Mouse (Mus musculus) adrenal gland, adult 18-20 months (tissue): ENCODE measurements around the gene Rassf7. TPM values are rescaled to one million over a fixed set of nuclear protein-coding genes. Genes with fewer than 3 reads are reported as not detected.
A peak's percentile ranks its signal among the peaks of the same experiment; 100 is the strongest.

ENCODE experiments used
- DNase-seq, 2 experiments: peaks; one replicate each; pipeline ENCODE4 v3.0.0; 2021 to 2022; ENCODE audit warnings: low spot score in 2 of 2
- long read RNA-seq, 2 experiments: library from polyadenylated mRNA; stranded (forward); transcript quantifications; one replicate each; pipeline ENCODE4 v2.0.0; 2021
- total RNA-seq, 2 experiments: library from RNA; stranded (reverse); gene quantifications; 1 replicate in 1 of 2; 2 replicates in 1 of 2; pipeline ENCODE4 v1.2.3; 2021

Gene Rassf7
- total RNA-seq: 1 to 10 TPM; 1.4 to 2.6 TPM
- long read RNA-seq, experiment 1, partial matches to known transcripts: 1 of 2 reads
- long read RNA-seq, experiment 1, other reads (novel, unspliced or antisense): 0 of 2 reads
- long read RNA-seq, experiment 2, transcript Rassf7-201 (6 exons, 1,525 nt): major isoform, 10 of 16 reads
- long read RNA-seq, experiment 2, partial matches to known transcripts: 1 of 16 reads
- long read RNA-seq, experiment 2, other reads (novel, unspliced or antisense): 4 of 16 reads

DNA sequence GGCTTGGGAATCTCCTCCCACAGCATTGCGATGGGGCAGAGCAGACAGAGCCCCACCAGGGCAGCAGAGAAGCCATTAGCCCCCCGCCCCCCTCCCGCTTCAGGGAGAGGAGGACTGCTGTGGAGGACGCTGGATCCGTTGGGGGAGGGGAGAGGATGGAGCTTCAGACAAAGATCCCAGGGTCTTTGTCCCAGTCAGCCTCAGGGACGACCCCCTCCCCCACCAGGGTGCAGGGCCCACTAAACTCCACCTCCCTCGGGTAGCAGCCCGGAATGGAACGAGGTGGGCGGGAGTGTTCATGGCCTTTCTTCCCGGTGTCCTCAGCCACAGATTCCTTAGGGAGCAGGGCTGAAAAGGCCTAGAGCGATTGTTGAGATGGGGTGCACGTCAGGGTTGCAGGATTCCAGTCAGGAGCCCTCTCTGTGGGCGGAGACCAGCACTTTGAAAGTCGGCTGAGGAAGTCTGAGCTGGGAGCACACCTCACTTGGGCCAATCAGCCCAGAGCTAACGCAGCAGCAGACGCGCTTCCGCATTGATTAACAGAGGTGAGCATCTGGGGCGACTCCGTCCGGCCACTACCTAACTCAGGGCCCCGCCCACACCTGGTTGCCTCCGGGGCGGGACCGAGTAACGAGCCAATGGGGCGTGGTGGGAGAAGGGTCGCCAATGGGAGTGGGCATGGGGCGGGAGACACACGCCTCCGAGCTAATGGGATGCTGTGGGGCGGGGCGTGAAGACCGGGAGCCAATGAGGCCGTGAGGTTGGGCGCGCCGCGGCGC is at the start of gene Rassf7:
TSS of gene Rassf7 (plus strand) at position 760 of the 779 bp plus-strand sequence.
- peak; percentile 81 to 83 for DNase-seq

DNA sequence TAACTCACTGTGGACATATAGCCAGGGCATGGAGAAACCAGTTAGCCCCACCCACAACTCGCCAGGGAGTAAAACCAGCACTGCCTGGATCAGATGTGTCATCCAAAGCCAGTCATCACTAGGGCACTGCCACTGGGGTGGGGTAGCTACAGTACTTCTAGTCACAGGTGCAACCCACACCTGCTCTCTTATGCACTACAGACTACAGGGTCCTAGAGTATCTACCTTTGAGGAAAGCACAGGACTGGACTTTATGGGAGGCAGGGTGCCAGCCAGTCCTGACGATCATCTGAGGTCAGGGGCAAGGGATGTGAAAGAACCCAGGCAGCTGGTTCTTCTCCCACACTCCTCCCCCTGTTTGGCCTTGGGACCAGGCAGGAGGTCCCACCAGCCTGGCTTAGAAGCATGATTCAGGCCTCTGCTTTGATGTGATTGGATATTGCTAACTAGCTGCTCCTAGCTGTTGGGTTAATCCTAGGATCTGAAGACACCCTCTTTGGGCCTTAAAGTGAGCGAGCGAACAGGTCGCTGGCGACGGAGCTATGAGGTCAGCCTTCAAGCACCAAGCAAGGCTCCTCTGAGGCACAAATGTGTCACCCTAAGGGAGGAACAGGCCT is 47.7 kb upstream of the Rassf7 start:
- peak; percentile 42 to 54 for DNase-seq

DNA sequence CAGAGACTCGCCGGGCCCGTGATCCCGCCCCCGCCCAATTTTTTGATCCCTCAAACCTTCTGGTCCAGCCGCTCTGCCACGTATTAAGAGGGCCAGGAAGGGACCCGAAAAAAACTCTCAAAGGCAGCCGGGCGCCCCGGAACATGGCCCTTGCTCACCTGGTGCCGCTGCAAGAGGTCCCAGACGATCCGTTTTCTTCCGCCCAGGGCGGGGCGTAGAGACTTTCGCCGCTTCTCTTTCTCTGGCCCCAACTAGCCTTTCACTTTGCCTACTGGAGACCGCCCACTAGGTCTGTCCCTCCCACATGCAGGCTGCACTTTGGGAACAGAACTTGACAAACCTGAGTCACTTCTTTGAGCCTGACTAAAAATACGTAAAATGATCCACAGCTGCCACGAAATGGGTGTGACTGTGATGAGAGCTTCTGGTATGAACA is 47.1 kb upstream of the Rassf7 start:
- DNase-seq: peak; percentile 66 to 72

DNA sequence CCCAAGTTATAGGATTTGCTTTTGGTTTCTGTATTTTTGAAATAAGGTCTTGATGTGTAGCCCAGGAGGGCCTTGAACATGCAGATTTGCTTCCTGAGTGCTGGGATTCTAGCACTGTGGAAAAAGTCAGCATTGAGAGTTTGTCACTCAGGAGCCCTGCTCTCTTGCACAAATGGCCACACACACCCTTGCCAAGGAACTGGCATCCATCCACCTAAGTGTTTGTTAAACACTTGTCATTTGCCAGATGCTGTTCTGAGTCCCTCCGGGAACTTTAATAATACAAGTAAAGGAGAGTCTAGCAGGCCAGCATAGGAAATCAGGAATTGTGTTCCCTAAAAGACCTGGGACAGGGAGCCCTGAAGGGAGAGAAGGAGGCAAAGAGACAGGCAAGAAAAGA is 46.4 kb upstream of the Rassf7 start:
- DNase-seq: no peak

DNA sequence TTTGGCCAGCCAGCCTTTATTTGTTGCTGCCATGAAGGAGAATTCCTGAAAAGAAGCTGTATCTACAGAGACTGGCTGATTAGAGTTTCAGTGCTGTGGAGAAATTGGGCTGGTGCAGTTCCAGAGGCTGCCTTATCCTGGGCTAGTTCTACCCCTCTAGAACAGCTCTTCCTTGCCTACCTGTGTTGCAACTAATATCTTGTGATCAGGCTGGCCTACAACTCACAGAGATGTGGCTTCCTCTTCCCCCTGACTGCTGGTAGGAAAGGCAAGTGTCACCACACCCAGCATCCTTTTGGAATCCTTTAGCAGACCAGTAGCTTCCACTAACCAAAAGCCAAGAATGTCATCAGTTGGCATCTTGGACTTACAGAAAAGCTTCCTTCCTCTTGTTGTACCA is 45.8 kb upstream of the Rassf7 start:
- DNase-seq: no peak

DNA sequence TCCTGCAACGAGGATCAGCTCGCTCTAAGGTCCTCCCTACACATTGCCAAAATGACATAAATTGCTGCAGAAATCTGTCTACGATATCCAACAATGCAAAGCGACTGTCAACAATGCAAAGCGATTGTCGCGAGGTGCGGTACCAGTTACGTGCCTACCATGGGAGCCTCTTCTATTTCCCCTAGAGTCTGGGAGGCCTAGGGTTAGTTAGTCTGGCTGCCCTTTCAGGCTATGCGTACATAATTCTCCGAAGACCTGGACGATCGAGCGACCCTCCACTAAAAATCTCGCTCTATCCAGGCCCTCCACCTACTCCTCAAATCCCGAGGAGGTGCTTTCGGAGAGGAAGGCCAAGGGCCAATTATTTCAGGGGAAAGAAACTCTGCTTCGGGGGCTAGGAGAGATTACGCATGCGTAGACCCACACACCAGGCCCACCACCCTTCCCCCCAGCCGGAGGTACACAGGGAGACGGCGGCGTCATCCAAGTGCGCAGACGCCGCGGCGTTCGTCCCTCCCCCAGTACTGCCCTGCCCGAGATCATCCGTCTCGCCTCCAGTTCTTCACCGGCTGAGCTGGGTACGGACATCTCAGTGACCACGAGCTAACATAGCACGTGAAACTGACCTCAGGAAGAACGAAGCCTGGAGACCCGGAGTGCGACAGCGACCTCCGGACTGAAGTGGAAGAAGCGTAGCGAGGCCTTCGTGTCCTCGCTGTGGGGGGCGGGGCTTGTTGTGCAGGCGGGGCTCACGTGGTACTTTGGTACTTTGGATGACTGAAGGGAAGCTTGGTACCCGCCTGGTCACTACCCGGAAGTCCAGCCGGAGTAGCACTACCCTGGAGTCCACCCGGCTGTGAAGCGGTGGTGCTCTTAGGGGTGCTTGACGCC is 43.3 kb upstream of the Rassf7 start, which contains the start of gene Rnh1:
TSS of gene Rnh1 (minus strand) at position 742 of the 891 bp plus-strand sequence.
- DNase-seq: peak; percentile 86 to 87

DNA sequence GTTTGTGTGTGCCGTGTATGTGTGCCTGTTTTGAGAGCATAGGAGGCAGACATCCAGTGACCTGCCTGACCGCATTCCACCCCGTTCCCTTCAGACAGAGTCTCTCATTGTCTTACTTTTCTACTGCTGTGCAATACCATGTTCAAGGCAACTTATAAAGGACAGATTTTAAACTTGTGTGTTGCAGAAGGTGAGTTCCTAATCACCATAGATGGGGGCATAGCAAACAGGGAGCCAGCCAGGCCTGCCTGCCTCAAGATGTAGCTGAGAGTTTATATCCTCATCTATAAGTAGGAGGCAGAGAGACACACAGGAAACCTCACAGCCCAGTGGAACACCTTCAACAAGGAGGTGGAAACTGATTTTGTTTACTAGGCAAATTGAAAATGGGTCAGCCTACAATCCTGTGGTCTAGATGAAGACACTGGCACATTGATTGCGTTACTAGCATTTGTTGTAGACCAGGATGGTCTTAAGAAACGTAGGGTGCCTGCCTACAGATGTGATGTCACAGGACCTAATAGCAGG is 42.3 kb upstream of the Rassf7 start:
- no peak for DNase-seq

DNA sequence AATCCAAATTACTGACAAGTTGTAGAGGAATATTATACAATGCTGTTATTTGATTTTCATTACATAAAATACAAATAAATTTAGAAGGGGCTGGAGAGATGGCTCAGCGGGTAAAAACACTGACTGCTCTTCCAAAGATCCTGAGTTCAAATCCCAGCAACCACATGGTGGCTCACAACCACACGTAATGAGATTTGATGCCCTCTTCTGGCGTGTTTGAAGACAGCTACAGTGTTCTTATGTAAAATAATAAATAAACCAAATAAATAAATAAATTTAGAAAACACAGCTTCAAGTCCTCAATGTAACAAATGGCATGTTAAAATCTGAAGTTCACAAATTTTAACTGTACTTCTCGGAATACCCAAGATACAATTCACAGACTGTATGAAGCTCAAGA is 40.6 kb upstream of the Rassf7 start:
- DNase-seq: no peak

DNA sequence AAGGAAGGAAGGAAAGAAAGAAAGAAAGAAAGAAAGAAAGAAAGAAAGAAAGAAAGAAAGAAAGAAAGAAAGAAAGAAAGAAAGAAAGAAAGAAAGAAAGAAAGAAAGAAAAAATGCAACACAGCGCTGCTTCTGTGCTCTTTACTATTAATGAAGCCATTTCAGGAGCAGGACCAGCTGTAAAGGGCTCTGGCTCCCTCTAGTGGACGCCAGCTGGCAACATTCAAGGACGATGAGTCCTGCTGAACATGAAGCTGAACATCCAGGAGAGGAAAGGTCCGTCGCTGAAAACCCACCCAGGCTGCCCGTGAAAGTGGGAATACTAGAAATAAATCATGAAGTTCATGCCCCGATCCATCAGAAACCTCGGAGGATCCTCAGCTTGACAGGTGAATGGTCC is 39.5 kb upstream of the Rassf7 start:
- peak; percentile 82 to 84 for DNase-seq

DNA sequence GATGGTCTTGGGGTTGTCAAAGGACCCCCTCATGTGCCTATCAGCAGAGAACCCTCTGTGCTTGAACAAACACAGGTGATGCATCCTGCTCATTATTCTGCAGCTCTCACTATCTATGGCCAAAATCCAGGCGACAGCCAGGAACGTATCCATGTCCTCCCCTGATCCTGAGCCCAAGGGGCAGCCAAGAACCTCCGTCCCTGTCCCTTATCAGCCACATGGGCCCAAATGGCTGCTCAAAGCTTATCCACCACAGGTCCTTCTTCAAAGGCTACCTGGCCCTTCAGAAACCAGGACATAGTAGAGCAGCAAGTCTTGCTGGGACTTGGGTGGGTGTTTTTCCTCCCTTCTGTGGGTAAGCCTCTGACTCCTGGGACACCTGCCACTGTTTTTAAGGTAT is 27.5 kb upstream of the Rassf7 start:
- no peak for DNase-seq

DNA sequence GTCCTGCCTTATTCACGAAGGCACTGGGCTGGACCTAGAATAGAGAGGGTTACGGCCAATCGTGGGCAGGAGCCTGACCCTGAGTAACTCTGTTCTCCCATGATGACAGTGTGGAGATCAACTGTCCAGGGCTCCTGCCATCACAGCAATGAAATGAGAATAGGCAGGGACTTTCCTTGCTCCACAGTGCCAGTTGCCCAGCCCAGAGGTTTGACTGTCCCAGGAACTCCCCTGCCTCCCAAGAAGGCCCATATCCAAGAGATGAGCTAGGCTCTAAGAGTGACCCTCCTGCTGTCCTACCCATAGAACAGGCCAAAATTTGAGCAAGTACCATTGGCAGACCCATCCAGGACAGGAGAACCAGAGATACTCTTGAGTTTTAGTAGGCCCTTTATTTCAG is 26.9 kb upstream of the Rassf7 start:
- DNase-seq: no peak

DNA sequence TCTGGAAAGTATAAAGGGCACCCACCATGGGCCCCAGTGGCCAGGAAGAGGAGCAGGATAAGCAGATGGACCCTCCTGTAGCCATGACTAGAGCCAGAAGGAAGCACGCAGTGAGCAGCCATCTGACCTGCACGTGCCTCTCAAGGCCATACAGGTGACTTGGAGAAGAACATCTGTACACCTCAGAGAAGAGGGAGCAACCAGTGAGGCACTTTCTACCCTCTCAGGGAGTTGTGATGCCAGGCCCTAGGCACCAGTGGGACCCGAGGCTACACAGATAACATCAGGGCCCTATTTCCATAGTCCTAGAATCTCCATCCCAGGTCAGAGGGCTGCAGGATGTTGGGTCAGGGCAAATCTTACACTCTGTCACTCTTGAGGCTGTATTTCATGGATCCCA is 25.4 kb upstream of the Rassf7 start:
- no peak for DNase-seq

DNA sequence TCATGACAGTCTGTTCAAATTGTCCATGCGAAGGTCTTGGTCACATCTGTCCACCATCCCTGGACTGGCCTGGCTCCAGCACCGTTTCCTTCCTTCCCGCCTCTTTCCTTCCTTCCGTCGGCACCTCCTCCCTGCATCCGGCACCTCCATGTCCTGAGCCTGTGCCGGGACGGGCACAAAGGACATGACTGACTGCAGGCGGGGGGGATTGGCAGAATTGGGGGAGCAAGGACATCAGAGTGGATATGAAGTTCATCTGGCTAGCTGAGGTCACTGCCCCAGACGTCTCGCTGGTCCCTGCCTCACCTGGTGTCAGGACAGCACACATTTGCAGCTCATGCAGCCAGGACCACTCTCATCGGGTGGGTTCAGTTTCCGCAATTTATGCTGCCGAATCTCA is 24.6 kb upstream of the Rassf7 start:
- no peak for DNase-seq

DNA sequence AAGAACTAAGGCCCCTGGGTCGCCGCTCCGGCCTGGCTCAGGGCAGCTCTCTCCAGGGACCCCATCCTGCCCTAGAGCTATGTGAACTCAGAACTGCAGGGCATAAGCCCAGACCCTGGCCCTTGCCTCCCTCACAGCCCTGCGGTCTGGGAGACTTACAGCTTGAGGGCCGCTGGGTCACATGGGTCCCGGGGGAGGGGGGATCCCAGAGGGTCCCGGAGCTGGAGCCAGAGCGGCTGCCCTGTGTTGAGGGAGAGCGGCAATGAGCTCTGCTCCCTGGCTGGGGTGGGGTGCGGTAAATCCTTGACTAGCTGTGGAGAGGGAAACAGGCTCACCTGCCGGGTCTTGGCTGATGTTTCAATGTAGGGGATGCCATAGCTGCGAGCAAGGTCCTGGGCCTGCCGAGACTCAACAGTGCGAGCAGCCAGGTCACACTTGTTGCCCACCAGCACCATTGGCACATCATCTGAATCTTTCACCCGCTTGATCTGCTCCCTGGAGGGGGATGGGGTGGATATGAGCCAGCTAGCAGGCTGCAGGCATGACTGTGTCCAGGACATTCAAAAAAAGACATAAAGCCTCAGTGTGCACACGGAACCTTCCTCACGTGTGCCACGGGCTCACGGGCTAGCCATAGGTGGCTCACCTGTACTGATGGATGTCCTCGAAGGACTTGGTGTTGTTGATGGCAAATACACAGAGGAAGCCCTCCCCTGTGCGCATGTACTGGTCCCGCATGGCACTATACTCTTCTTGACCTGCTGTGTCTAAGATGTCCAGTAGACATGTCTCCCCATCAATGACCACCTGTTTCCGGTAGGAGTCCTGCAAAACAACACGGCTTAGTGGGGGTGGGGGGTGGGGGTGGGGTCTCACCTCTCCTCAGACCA is 23.6 kb upstream of the Rassf7 start:
- no peak for DNase-seq

DNA sequence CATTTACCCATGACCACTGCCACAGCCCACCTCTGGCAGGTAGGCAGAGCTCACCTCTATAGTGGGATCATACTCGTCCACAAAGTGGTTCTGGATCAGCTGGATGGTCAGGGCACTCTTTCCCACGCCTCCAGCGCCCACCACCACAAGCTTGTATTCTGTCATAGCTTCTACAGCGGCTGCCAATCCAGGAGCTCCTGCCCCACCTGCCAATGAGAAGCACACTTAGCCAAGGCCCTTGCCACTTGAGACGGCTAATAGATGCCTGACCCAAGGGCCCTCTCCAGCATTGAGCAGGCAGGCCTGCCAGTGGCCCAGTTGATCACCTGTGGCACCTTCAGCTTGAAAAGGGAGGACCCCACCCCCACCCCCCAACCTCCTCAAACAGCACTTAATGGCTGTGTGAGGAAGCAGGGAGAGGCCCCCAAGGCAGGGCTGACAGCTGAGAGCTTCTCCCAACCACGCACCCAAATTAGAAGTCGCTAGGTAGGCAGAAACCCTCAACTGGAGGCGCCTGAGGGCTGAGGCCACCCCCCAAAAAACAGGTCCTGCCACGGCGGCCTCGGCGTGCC is 22.8 kb upstream of the Rassf7 start:
- no peak for DNase-seq

DNA sequence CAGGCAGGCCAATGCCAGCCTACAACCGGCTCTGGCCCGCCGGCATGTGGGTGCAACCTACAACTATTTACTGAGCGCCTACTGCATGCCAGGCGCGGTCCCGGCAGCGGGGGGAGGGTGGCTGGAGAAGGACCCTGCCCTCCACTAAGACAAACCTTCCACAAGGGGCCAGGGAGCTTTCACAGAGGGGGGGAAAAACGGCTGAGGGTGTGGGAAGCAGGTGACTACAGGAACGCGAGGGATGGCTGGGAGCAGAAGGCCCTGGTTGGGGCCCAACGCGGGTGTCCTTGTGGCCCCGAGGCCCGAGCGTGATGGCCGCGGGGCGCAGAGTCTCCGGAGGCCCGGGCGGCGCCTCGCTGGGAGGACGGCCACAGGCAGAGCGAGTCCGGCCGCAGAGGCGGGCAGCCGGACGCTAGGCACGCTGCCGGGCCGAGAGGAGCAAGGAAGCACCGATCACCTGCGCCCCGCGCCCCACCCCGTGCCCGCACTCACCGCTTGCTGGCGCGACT is 22.3 kb upstream of the Rassf7 start:
- DNase-seq: peak; percentile 51 to 53

DNA sequence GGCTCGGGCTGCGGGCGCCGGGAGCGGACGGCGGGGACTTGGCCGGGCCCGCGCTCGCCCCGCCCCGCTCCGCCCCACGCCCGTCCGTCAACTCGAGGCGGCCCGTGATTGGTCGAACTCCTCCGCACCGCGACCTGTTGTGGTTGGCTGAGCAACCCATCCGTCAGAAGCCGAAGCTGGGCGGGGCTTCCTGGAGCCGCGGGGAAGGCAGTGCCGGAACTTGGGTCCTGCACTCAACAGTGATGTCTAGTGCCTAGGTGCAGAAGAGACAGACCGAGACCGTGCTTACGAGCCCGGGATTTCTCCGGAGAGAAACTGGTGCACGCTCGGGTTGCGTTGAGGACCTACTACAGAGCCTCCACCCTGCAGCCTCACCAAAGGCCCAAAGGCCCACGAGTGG is 21.7 kb upstream of the Rassf7 start, which contains the start of the genes Hras and Lrrc56:
TSS of gene Hras (minus strand) at position 58 of the 400 bp plus-strand sequence.
TSS of gene Lrrc56 (plus strand) at position 210 of the 400 bp plus-strand sequence.
- DNase-seq: peak; percentile 97

DNA sequence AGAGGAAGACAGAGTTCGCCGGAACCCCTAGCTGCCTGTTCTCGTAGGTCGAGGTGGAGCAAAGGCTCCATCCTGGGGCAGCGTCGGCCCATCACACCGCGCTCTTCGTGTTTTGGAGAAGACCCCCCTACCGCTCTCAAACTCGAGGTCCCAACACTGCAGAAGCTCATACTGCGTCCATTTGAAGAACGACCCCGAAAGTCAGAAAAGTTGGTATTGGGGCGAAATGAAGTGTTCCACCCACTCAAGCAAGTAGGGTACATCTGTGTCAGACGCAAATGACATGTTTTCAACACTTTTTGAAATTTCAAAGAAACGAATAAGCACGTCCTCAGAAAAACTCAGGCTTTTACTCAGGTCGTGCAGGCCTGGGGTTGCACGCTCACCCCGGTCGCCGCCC is 21.3 kb upstream of the Rassf7 start:
- no peak for DNase-seq

DNA sequence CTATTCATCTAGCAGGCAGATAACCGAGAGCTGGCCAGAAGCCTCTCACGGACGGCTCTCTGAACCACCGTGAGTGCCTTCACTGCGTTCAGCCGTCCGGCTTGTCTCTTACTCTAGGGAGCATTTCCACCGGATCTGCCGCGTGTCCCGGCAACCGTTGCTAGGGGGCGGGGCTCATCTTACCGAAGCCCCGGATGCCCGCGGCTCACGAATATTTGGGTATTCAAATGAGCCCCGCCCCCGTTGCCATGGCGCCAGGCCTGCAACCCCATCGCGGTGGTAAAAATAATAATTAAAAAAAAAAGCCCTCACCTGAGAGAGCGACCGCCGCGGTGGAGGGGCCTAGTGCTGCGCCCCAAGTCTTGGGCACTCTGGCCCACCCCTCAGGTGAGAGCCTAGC is 20.8 kb upstream of the Rassf7 start:
- peak; percentile 83 to 88 for DNase-seq
